Mouse (Mus musculus): ENCODE results near the gene Rcn3.
"Not testable (repeated sequence)": the region's sequence is repeated elsewhere in the genome, so short reads cannot be mapped to it uniquely, and the experiment has no call there.

Gene Rcn3

GRCm38 (mm10) chr7:45124224-45125143 lies 32.5 kb upstream of the Rcn3 start, which contains the start of gene Rps11:
Gene Rps11, minus strand, starts transcription at chr7:45124439.
- DNase-seq: peak; percentile 99

- peak; percentile 54 for DNase-seq
Observed at GRCm38 (mm10) chr7:45123186-45123570, 31.2 kb upstream of the Rcn3 start.

- no peak for DNase-seq
Observed at GRCm38 (mm10) chr7:45122561-45123185, 30.7 kb upstream of the Rcn3 start.

- DNase-seq: no peak
Observed at GRCm38 (mm10) chr7:45121966-45122365, 29.9 kb upstream of the Rcn3 start.

- peak; percentile 44 for DNase-seq
Observed at GRCm38 (mm10) chr7:45121404-45121803, 29.4 kb upstream of the Rcn3 start.

GRCm38 (mm10) chr7:45119780-45120709 lies 28.0 kb upstream of the Rcn3 start:
- no peak for DNase-seq

GRCm38 (mm10) chr7:45118336-45118735 lies 26.3 kb upstream of the Rcn3 start:
- DNase-seq: no peak

GRCm38 (mm10) chr7:45117566-45117965 lies 25.5 kb upstream of the Rcn3 start:
- no peak for DNase-seq

GRCm38 (mm10) chr7:45113476-45113875 lies 21.5 kb upstream of the Rcn3 start:
- no peak for DNase-seq

- no peak for DNase-seq
Observed at GRCm38 (mm10) chr7:45112529-45112928, 20.5 kb upstream of the Rcn3 start.

- no peak for DNase-seq
Observed at GRCm38 (mm10) chr7:45111940-45112339, 19.9 kb upstream of the Rcn3 start.

- DNase-seq: not testable (repeated sequence)
Observed at GRCm38 (mm10) chr7:45110089-45110488, 18.1 kb upstream of the Rcn3 start.

GRCm38 (mm10) chr7:45107052-45107645 lies 15.1 kb upstream of the Rcn3 start:
- no peak for DNase-seq

GRCm38 (mm10) chr7:45106441-45106840 lies 14.4 kb upstream of the Rcn3 start:
- no peak for DNase-seq

GRCm38 (mm10) chr7:45105491-45105890 lies 13.5 kb upstream of the Rcn3 start:
- no peak for DNase-seq

- DNase-seq: no peak
Observed at GRCm38 (mm10) chr7:45104941-45105340, 12.9 kb upstream of the Rcn3 start.

GRCm38 (mm10) chr7:45103652-45104180 lies 11.7 kb upstream of the Rcn3 start, which contains the start of gene Fcgrt:
Gene Fcgrt, minus strand, starts transcription at chr7:45103851.
- peak; percentile 64 for DNase-seq

- no peak for DNase-seq
Observed at GRCm38 (mm10) chr7:45102940-45103585, 11.0 kb upstream of the Rcn3 start.

GRCm38 (mm10) chr7:45102441-45102840 lies 10.4 kb upstream of the Rcn3 start:
- DNase-seq: no peak

GRCm38 (mm10) chr7:45100046-45100445 lies 8.0 kb upstream of the Rcn3 start:
- no peak for DNase-seq

- no peak for DNase-seq
Observed at GRCm38 (mm10) chr7:45098541-45099240, 6.7 kb upstream of the Rcn3 start.

Data from liver (tissue).